Mouse (Mus musculus): ENCODE measurements around the gene Tubgcp6. TPM values are rescaled to one million over a fixed set of nuclear protein-coding genes. Genes with fewer than 3 reads are reported as not detected.

Tubgcp6 gene
- polyA plus RNA-seq, 1 experiment from 2014 or later = 19.8 TPM

- Histone ChIP-seq H3K27me3 (ENCODE audit: insufficient read depth, low read length) (peaks cover 43% of the 10 kb centered on the region), H3K36me3 (ENCODE audit: insufficient read depth) (no peaks in the 10 kb centered on the region), H3K4me2 (peak overlapping the region; percentile 96), H3K27ac (ENCODE audit: low read depth) (no peak overlapping the region), H3K4me3 (ENCODE audit: low read depth, low read length) (peak overlapping the region; percentile 66), H3K4me1 (ENCODE audit: insufficient read depth) (0 out of 2 replicates have a peak, but pooled peaks cover 3% of the 10 kb centered on the region), H3K9ac (peak overlapping the region; percentile 58), H3K9me3 (ENCODE audit: low read depth, low read length) (no peaks in the 10 kb centered on the region)
- DNase-seq (peak; percentile 56), ATAC-seq (ENCODE audit: insufficient read depth) (peak; percentile 46; the same call in 1 of the 2 replicates)
- WGBS = 1% methylated on average over 39 of the region's 48 CpGs
- no peak for TF ChIP-seq CTCF (IDR thresholded peaks at IDR 0.05; ENCODE audit: low read depth)
Measured at GRCm38 (mm10) chr15:89060032-89060681, 62.8 kb downstream of the Tubgcp6 start.

- H3K4me1 ChIP-seq (ENCODE audit: insufficient read depth) = 0 out of 2 replicates have a peak, but pooled peaks cover 3% of the 10 kb centered on the region
- H3K4me2 ChIP-seq = peak within 1 kb of the TSS; percentile 96
- no peak within 1 kb of the TSS for H3K27ac ChIP-seq (ENCODE audit: low read depth)
- H3K27me3 ChIP-seq (ENCODE audit: insufficient read depth, low read length) = peaks cover 43% of the 10 kb centered on the region
- no peak for TF ChIP-seq CTCF (IDR thresholded peaks at IDR 0.05; ENCODE audit: low read depth)
- H3K9ac ChIP-seq = peak within 1 kb of the TSS; percentile 58
- no peaks in the 10 kb centered on the region for H3K36me3 ChIP-seq (ENCODE audit: insufficient read depth)
- DNase-seq (peak; percentile 26), ATAC-seq (ENCODE audit: insufficient read depth) (peak; percentile 30; the same call in 1 of the 2 replicates)
- WGBS = under 1% methylated on average over 57 of the region's 57 CpGs
- no peaks in the 10 kb centered on the region for H3K9me3 ChIP-seq (ENCODE audit: low read depth, low read length)
- peak within 1 kb of the TSS; percentile 66 for H3K4me3 ChIP-seq (ENCODE audit: low read depth, low read length)
Measured at GRCm38 (mm10) chr15:89059161-89059931, 63.6 kb downstream of the Tubgcp6 start, which contains the start of gene Panx2. Gene Panx2 (plus strand): TSS chr15:89059734.

GRCm38 (mm10) chr15:89058736-89059135 lies 64.2 kb downstream of the Tubgcp6 start:
- H3K9ac ChIP-seq = no peak overlapping the region
- 0 out of 2 replicates have a peak, but pooled peaks cover 3% of the 10 kb centered on the region for H3K4me1 ChIP-seq (ENCODE audit: insufficient read depth)
- H3K9me3 ChIP-seq (ENCODE audit: low read depth, low read length) = no peaks in the 10 kb centered on the region
- H3K27me3 ChIP-seq (ENCODE audit: insufficient read depth, low read length) = peaks cover 38% of the 10 kb centered on the region
- H3K27ac ChIP-seq (ENCODE audit: low read depth) = no peak overlapping the region
- H3K4me2 ChIP-seq = peak overlapping the region; percentile 96
- DNase-seq (no peak), ATAC-seq (ENCODE audit: insufficient read depth) (no peak)
- H3K36me3 ChIP-seq (ENCODE audit: insufficient read depth) = no peaks in the 10 kb centered on the region
- no peak for TF ChIP-seq CTCF (IDR thresholded peaks at IDR 0.05; ENCODE audit: low read depth)
- no peak overlapping the region for H3K4me3 ChIP-seq (ENCODE audit: low read depth, low read length)
- 21% methylated on average over 6 of the region's 6 CpGs for WGBS

- WGBS = 81% methylated on average over 7 of the region's 7 CpGs
- H3K4me1 ChIP-seq (ENCODE audit: insufficient read depth) = no peaks in the 10 kb centered on the region
- ATAC-seq (ENCODE audit: insufficient read depth) = no peak
Measured at GRCm38 (mm10) chr15:89054666-89055065, 68.2 kb downstream of the Tubgcp6 start.

More at GRCm38 (mm10) chr15:89054666-89055065, 68.2 kb downstream of the Tubgcp6 start:
- TF ChIP-seq CTCF (IDR thresholded peaks at IDR 0.05; ENCODE audit: low read depth) = no peak
- H3K4me2 ChIP-seq = no peak overlapping the region
- H3K27me3 ChIP-seq (ENCODE audit: insufficient read depth, low read length) = peaks cover 20% of the 10 kb centered on the region
- H3K27ac ChIP-seq (ENCODE audit: low read depth) = no peak overlapping the region
- no peaks in the 10 kb centered on the region for H3K36me3 ChIP-seq (ENCODE audit: insufficient read depth)
- H3K9me3 ChIP-seq (ENCODE audit: low read depth, low read length) = no peaks in the 10 kb centered on the region
- no peak overlapping the region for H3K4me3 ChIP-seq (ENCODE audit: low read depth, low read length)
- no peak overlapping the region for H3K9ac ChIP-seq
- DNase-seq = no peak

Small RNAs within 50 kb of the gene (microRNA-seq; reads per million reads assigned to microRNA genes)
- 0.71 reads per million for gene Mir7118 (ENCODE audit: borderline number of aligned reads)

Other genes starting within 250 kb of the Tubgcp6 start
- not detected in 2 replicates for gene Ttll8, start 168.7 kb downstream of the Tubgcp6 start, polyA plus RNA-seq (2014; fragmentation: Nextera tagmentation; extraction: Ambion mirVana)
- gene Mlc1, start 144.1 kb downstream of the Tubgcp6 start, polyA plus RNA-seq (2014; fragmentation: Nextera tagmentation; extraction: Ambion mirVana) = not detected in 2 replicates
- 0.89 TPM in 1 of 2 replicates, not detected in the other for gene Mov10l1, start 140.2 kb downstream of the Tubgcp6 start, polyA plus RNA-seq (2014; fragmentation: Nextera tagmentation; extraction: Ambion mirVana)
- 0.22 and 0.34 TPM in 2 replicates for gene Panx2, start 63.4 kb downstream of the Tubgcp6 start, polyA plus RNA-seq (2014; fragmentation: Nextera tagmentation; extraction: Ambion mirVana)
- gene Trabd, start 48.0 kb downstream of the Tubgcp6 start, polyA plus RNA-seq (2014; fragmentation: Nextera tagmentation; extraction: Ambion mirVana) = 48.6 and 51.6 TPM in 2 replicates
- 18.7 and 21.5 TPM in 2 replicates for gene Selenoo, start 34.0 kb downstream of the Tubgcp6 start, polyA plus RNA-seq (2014; fragmentation: Nextera tagmentation; extraction: Ambion mirVana)
- gene Hdac10, start 5.6 kb upstream of the Tubgcp6 start, polyA plus RNA-seq (2014; fragmentation: Nextera tagmentation; extraction: Ambion mirVana) = 18.8 and 19.7 TPM in 2 replicates
- 11.4 and 11.9 TPM in 2 replicates for gene Mapk12, start 17.6 kb upstream of the Tubgcp6 start, polyA plus RNA-seq (2014; fragmentation: Nextera tagmentation; extraction: Ambion mirVana)
- gene Mapk11, start 26.5 kb upstream of the Tubgcp6 start, polyA plus RNA-seq (2014; fragmentation: Nextera tagmentation; extraction: Ambion mirVana) = 11.3 and 13.3 TPM in 2 replicates
- 149 and 156 TPM in 2 replicates for gene Plxnb2, start 57.7 kb upstream of the Tubgcp6 start, polyA plus RNA-seq (2014; fragmentation: Nextera tagmentation; extraction: Ambion mirVana)
- gene Dennd6b, start 73.4 kb upstream of the Tubgcp6 start, polyA plus RNA-seq (2014; fragmentation: Nextera tagmentation; extraction: Ambion mirVana) = 9.2 and 11.0 TPM in 2 replicates
- gene Ppp6r2, start 88.4 kb upstream of the Tubgcp6 start, polyA plus RNA-seq (2014; fragmentation: Nextera tagmentation; extraction: Ambion mirVana) = 25.6 and 27.8 TPM in 2 replicates
- 56.5 and 71.3 TPM in 2 replicates for gene Sbf1, start 192.2 kb upstream of the Tubgcp6 start, polyA plus RNA-seq (2014; fragmentation: Nextera tagmentation; extraction: Ambion mirVana)
- gene Adm2, start 199.6 kb upstream of the Tubgcp6 start, polyA plus RNA-seq (2014; fragmentation: Nextera tagmentation; extraction: Ambion mirVana) = 0.33 and 0.53 TPM in 2 replicates
- not detected in 2 replicates for gene Miox, start 211.3 kb upstream of the Tubgcp6 start, polyA plus RNA-seq (2014; fragmentation: Nextera tagmentation; extraction: Ambion mirVana)
- 59.1 and 63.7 TPM in 2 replicates for gene Lmf2, start 232.5 kb upstream of the Tubgcp6 start, polyA plus RNA-seq (2014; fragmentation: Nextera tagmentation; extraction: Ambion mirVana)
- 157 and 168 TPM in 2 replicates for gene Ncaph2, start 232.6 kb upstream of the Tubgcp6 start, polyA plus RNA-seq (2014; fragmentation: Nextera tagmentation; extraction: Ambion mirVana)